Mouse (Mus musculus): Measurements from ENCODE around the gene Dlx5. TPM values are rescaled to one million over a fixed set of nuclear protein-coding genes. Genes with fewer than 3 reads are reported as not detected.

The Dlx5 gene
- polyA plus RNA-seq, 2 experiments from 2014 or later, result not detected

DNA sequence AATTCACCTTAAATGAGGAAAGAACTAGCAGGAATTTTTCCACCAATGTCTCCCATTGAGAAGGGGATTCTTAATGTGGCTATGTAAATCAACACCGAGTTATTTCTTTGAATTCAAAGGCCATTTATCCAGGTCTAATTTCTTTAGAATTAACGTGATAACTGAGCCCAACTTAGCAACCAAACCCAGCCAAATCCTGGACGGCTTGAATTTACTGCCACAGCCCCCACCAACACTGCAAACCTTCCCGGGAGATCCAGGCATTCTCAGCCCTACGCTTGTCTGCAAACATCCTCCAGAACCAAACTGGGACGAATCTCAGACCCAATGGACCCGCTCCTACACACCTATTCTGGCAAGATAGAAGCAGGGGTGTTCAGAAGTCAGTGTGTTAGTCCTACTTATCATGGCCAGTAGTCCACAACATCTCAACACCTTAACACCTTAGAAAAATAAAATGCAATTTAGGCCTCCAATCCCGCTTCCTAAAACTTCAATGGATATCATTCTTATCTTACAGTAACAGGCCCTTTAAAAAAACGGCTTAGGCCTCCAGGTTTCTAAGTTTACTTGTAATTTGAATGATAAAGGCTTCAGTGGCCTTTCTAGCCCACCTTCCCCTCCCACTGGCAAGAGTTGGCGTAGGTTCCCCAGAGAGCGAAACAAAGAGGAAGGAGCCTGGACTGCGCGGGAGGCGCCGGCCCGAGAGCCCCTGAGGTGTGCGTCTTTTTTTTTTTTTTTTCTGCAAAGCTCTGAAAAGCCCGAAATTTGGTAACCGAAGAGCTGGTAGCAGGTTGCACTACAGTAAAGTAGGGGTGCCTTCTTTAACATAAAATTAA, 22.6 kb downstream of the Dlx5 start:
- no peak for ATAC-seq

DNA sequence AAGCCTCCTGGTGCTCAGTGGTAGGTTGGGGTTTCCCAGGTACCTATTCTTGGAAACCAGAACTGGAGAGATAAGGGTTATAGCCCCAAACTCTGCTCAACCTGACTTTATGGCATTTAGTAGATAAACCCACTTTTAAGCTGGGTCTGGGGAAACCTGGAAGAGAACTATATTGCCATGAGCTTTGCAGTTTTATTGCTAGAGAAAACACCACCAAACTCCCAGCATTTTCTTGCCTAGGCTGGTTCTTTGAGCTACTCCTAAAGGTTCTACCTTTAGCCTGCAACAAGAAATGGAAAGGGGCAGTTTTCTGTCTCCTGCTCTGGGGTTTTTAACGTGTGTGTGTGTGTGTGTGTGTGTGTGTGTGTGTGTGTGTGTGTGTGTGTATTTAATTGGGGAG, 23.3 kb downstream of the Dlx5 start:
- no peak for ATAC-seq

DNA sequence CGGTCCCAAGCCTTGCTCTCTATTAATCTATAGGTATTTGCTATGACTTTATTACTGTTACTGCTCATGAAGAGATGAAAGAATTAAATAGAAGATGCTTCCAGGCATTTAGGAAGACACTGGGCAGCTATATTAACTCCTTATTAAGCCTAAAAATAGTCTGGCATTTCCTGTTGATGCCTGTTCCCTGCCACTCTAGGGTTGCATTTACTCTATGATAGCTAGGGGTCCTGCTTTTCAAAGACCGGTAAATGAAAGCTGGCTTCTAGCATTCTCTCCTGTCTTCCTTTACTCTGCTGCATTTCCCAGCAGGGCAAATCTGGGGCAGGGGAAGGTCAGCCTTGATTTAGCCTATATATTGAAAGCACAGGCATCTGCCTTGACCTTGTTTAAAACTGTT, 24.1 kb downstream of the Dlx5 start:
- no peak for ATAC-seq

DNA sequence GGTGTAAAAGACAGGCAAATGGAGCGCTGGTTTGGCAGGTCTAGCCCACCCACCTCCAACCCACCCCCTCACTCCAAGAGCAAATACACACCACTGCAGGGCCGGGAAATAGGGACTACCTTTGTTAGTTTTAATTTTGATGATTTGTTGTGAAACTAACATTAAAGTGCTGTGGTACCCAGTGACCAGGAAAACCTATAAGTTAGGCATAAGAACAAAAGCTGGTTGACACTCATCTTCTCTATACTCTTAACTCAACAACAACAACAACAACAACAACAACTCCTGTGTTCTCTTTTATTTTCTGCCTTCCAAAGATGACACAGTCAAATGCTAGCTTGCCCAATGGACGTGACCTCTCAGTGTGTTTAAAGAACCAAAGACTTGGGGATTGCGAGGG, 25.0 kb downstream of the Dlx5 start:
- no peak for ATAC-seq

DNA sequence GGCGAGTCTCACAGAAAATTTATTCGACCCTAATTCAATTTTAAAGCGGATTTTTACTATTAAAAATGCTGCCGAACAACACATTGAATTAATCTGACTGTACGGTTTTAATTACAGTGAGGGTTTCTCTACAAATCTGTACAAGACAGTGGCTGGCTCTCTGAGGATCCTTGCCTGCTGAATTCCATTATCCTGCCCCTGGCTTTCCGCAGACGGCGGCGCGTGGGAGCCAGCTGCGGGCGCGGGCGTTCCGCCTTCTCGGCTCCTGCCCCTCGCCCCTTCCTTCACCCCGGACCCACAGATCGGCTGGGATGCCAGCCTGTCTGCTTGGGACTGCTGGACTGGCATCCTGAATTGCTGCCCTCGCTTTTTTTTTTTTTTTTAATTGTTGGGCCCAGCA, 25.6 kb downstream of the Dlx5 start:
- ATAC-seq, result no peak

DNA sequence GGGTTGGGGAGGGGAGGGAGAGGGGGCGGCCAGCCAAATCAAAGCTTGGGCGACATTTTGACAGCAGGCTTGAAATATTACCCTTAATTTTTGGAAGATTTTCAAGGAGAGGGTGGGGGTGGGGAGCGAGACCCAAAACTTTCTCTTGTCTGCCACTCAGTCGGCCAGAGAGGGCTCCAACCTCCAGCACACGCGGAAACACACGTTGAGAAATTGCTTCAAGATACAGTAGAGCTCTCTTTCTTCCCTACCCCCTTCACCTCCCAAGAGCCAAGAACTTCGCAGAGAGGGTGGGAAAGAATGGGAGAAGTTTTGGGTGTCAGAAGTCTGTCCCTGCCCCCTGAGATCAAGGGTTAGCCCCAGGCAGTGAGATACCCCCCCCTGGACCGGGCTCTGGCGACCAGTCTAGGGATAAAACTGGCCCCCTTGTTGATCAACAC, 26.1 kb downstream of the Dlx5 start:
- no peak for ATAC-seq

DNA sequence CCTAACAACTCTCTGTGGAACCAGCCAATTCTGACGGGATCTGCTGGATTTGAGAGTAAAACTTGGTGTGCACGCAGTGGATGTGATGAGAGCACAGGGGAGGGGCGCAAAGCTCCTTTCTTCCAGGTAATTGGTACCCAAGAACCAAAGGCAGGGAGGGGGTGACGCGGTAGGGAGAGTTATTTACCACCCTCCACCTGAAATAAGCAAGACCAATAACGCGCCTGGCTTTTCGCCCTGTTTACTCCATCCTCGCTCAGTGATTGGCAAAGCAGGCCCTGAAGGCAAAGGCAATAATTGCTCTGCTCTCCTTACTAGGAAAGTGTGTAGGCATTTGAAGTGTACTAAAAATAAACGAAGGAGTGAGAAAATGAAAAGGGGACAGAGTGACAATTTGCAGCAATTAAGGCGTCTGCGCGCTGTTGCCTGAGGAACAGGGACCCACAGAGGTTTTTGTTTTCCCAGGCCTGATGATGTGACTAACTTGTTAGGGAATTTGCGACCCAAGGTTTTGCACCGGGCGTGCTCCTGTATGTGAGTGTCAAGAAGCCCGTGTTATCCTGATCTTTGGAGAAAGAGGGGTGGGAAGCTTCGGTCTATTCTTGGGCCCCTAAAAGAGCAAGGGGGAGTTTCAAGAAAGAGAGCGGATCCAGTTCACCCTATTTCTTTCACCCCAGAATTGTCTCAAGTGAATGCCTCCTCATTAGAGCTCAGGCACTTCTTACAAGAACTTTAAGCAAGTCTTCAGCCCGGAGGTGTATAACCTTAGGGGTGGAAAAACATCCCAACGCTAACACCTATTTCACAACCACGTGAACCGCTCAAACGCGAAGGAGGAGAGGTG, 26.8 kb downstream of the Dlx5 start:
- ATAC-seq, result no peak

DNA sequence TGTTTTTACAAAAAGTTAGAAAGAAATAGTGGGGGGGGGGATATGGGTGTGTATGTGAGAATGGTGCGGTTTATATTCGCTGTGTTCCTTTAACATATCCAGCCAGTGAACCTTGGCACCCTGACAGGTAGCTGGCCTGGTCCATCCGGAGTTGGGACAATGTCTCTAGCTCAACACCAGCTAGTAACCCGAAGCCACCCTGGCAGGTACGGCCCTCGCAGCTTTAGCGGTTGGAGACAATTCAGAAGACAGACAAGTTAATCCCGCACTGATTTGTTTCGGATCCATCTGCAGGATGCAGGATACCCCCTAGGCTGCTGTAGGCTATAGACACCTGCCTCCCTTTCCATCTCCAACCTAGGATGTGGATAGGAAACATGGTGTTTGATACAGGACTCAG, 27.7 kb downstream of the Dlx5 start:
- no peak for ATAC-seq

DNA sequence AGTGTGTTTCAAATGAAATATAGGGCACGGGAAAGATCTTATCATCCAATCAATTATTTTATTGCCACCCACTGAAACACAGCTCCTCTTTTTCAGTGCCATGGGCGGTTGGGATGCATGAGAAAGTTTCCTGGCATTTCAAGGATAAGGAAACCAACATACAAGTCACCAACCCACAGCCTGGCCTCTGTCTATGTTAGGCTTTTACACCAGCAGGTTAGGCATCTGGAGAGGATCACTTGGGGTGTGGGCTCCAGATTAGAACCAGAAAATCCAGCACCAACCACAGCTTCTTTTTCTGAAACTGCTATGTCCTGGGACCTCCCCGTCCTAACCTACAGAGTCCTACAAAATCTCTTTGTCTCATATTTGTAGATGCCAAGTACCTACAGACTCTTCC, 28.9 kb downstream of the Dlx5 start:
- no peak for ATAC-seq

DNA sequence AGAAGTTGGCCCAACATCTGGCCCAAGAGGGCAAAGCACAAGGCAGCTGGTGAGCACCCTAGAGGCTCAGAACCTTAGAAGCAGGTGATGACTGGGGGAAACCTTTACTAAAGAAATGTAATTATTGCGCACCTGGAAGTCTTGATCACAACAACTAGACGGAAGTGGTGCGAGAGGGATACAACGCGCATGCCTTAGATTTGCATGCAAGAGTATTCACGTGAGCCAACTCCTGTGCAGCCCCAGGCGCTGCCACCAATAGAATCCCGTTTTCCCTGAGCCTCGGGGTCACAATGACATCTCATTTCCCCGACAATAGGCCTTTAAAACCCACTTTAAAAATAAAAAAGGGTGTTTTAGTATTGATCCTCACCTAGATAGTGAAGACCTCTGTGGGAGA, 30.7 kb downstream of the Dlx5 start:
- ATAC-seq, result no peak

DNA sequence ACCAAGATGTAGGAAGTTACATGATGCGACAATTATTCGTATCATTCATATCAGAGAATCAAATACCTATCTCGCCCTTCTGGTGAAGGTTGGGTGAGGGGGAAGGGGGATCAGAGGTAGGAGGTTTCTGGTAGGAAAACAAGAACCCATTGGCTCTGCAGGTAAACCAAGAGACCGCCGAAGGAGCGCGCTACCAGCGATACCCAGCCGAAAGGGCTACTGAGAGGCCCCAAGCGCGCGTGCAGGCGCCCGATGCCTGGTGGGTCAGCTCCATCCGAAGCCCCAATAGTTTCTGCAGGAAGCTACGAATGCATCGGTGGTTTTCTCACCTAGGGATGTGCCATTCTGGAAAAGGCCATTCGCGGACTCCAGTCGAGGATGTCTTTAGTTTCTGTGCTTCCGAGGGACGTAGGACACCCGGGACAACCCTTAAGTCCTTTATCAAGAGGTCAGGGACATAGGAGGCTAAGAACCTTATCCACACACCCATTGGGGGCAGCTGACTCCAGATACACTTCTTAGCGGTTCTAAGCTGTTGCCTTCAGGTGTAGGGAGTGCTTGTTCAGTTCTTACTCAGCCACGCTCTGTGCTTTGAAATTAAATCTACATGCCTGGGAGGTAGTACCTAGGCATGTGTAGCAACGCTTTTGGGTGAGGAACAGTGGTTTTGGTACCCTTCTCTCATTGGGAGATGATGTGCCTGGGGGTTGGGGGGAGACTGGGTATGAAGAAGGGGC, 31.4 kb downstream of the Dlx5 start:
- ATAC-seq, result no peak

DNA sequence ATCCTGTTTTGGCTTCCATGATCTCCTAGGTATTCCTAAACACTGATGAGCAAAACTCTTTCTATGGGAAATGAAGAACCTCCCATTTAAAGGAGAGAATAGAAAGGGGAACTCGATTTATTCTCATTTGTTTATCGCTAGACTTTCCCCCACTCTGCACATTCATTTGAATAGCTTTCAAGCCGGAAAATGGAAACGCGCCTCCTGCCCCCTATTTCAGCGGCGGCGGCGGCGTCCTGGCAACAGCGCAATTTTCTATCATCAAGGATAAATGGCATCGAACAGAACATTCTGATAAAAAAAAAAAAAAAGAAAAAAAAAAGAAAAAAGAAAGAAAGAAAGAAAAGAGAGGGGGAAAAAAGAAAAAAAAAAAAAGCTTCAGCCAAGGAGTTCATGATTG, 32.1 kb downstream of the Dlx5 start:
- no peak for ATAC-seq

DNA sequence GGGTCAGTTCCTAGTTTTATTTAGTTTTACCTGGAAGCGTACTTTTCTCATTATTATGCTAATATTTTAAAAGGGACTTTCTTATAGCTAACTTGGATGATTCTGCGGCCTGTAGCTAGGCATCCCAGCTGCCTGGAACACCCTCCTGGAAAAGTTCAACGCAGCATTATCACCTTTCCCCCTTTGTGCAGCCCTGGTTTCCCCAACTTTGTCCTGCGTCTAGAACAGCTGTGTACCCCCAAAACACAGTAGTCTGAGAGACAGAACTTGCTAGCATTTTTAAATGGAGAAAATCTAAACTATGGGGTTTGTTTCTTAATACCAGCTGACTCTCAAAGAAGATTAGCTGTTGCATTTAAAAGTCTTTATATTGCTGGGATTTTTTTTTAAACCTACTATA, 33.3 kb downstream of the Dlx5 start:
- no peak for ATAC-seq

DNA sequence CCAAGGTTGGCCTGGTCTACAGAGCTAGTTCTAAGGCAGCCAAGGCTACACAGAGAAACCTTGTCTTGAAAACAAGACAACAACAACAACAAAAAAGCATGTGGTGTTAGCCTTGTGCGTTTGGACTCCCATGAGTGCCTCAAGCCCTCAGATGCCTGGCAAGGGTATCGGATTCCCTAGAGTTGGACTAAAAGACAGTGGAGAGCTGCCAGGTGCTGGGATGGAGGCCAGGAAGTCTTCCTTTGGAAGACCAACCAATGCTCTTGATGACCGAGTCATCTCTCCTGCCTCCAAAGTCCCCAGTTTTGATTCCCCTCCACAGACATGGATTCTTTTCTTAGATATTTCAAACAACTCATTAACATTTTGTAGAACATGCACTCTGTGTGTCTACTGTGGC, 48.6 kb downstream of the Dlx5 start:
- no peak for ATAC-seq

DNA sequence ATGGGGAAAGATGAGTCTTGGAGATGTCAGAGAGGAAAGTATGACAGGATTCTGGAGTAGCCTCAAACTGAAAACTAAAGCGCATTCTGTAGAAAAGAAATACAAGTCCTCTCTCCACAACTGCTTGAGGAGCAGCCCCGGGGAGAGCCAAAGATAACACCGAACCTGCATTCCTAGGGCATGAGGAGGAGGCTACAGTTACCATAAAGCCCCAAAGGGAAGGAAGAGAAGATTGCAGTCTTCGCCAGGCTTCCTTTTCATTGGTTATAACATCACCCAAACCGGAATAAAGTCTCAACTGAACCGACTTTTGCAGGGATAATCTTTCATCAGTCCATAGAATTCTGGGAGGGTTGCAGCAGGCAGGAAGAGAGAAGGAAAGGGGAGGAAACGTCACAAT, 51.4 kb downstream of the Dlx5 start:
- ATAC-seq, result no peak

Other genes starting within 250 kb of the Dlx5 start
- not detected for gene Dlx6, start 18.8 kb downstream of the Dlx5 start, polyA plus RNA-seq (2017; shearing (Covaris generic))
- gene Sdhaf3, start 73.9 kb upstream of the Dlx5 start, polyA plus RNA-seq (2017; shearing (Covaris generic)), result 1 to 10 TPM; 3.0 to 3.4 TPM

All from activated CD4-positive, CD25-positive, alpha-beta regulatory T cell, adult 4 months (primary cell).